In the genomic region with DNA sequence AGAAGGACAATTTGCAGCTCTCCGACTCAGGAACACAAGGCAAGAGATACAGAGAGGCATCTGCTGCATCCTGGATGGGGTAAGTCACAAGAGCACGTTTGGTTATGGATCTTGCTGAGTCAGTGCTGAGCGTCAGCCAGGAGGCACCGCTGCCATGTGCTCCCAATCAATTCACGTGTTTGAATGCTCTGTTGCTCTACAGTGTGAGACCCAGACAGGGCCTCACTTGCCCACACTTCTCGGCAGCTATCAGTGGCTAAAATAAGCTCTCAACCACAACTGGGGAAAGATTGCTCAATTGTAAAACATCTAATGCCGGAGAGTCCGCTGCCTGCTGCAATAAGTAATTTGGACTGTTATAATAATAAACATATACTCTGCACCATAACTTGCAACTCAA, we compare ENCODE assay signal across 10 mouse cellular contexts. TPM values are rescaled to one million over a fixed set of nuclear protein-coding genes. Genes with fewer than 3 reads are reported as not detected.
DNase-seq lines count a peak whose midpoint lies in the region; ATAC-seq and TF ChIP-seq lines count a peak whose summit lies in the region.
"Had no signal": no experiment of that assay in that cellular context is flagged by ENCODE, and none has a peak within 500 bp of the region (broad histone marks: within the 10 kb centered on the region; RNA-seq: fewer than 3 reads in every experiment).

No protein-coding gene starts in this region.

- TF ChIP-seq CTCF in bone marrow macrophage, adult 2 months (IDR thresholded peaks at IDR 0.05; ENCODE audit: low read depth, low read length) = no peak

- peak; percentile 28 to 64 for DNase-seq in heart, adult 9 months (ENCODE audit: low spot score in 2 of 2)
- DNase-seq in liver, embryonic 13.5 days = peak; percentile 1
- no peak for DNase-seq in frontal cortex, postnatal 36 days (ENCODE audit: low spot score in 2 of 2)

- H3K27me3 ChIP-seq in kidney, embryonic 16.5 days (ENCODE audit: insufficient read depth, low read length) = no peaks in the 10 kb centered on the region
- no peaks in the 10 kb centered on the region for H3K27me3 ChIP-seq in kidney, embryonic 15.5 days
- H3K27me3 ChIP-seq in liver, embryonic 13.5 days = no peaks in the 10 kb centered on the region
- no peaks in the 10 kb centered on the region for H3K27me3 ChIP-seq in intestine, embryonic 15.5 days (replicated peaks)
- H3K27me3 ChIP-seq: liver, embryonic 15.5 days had no signal

- H3K9ac ChIP-seq in kidney, embryonic 16.5 days (replicated peaks; ENCODE audit: low read length) = no peak overlapping the region
- no peak overlapping the region for H3K9ac ChIP-seq in kidney, embryonic 15.5 days
- no peak overlapping the region for H3K9ac ChIP-seq in liver, embryonic 13.5 days
- H3K9ac ChIP-seq in intestine, embryonic 15.5 days = no peak overlapping the region
- H3K9ac ChIP-seq: liver, embryonic 15.5 days had no signal

- 30% methylated on average over 8 of the region's 8 CpGs for WGBS in kidney, embryonic 16.5 days
- WGBS in kidney, embryonic 15.5 days = 28% methylated on average over 8 of the region's 8 CpGs
- 7% methylated on average over 8 of the region's 8 CpGs for WGBS in liver, embryonic 13.5 days (ENCODE audit: insufficient replicate concordance)
- WGBS in intestine, embryonic 15.5 days = 29% methylated on average over 8 of the region's 8 CpGs

- H3K9me3 ChIP-seq in kidney, embryonic 16.5 days (ENCODE audit: low read length) = no peaks in the 10 kb centered on the region
- H3K9me3 ChIP-seq in kidney, embryonic 15.5 days (replicated peaks) = no peaks in the 10 kb centered on the region
- H3K9me3 ChIP-seq in liver, embryonic 13.5 days (replicated peaks) = no peaks in the 10 kb centered on the region
- H3K9me3 ChIP-seq in intestine, embryonic 15.5 days = no peaks in the 10 kb centered on the region
- H3K9me3 ChIP-seq: liver, embryonic 15.5 days had no signal

- H3K4me3 ChIP-seq in kidney, embryonic 16.5 days (ENCODE audit: low read length) = no peak overlapping the region
- H3K4me3 ChIP-seq in kidney, embryonic 15.5 days (replicated peaks) = no peak overlapping the region
- no peak overlapping the region for H3K4me3 ChIP-seq in bone marrow macrophage, adult 2 months (ENCODE audit: insufficient read depth, low read length)
- H3K4me3 ChIP-seq in liver, embryonic 13.5 days (replicated peaks) = no peak overlapping the region
- no peak overlapping the region for H3K4me3 ChIP-seq in intestine, embryonic 15.5 days (replicated peaks)
- H3K4me3 ChIP-seq: liver, embryonic 15.5 days had no signal

- H3K4me1 ChIP-seq in kidney, embryonic 16.5 days (ENCODE audit: insufficient read depth, low read length) = peaks cover 9% of the 10 kb centered on the region
- peaks cover 6% of the 10 kb centered on the region for H3K4me1 ChIP-seq in kidney, embryonic 15.5 days
- H3K4me1 ChIP-seq in bone marrow macrophage, adult 2 months (ENCODE audit: control insufficient read depth, insufficient read depth, low read length) = peaks cover 25% of the 10 kb centered on the region
- no peaks in the 10 kb centered on the region for H3K4me1 ChIP-seq in liver, embryonic 13.5 days (replicated peaks)
- no peaks in the 10 kb centered on the region for H3K4me1 ChIP-seq in intestine, embryonic 15.5 days (replicated peaks)
- H3K4me1 ChIP-seq: liver, embryonic 15.5 days had no signal

- ATAC-seq in kidney, embryonic 16.5 days (ENCODE audit: low FRiP score, low TSS enrichment) = peak; percentile 49; the same call in 1 of the 2 replicates
- no peak for ATAC-seq in kidney, embryonic 15.5 days (replicated peaks; ENCODE audit: low FRiP score)
- 0 out of 2 replicates have a peak, but pooled peaks have one; percentile 39 for ATAC-seq in liver, embryonic 13.5 days (ENCODE audit: low read depth)
- no peak for ATAC-seq in intestine, embryonic 15.5 days
- ATAC-seq in erythroid progenitor cell, adult 5-6 weeks (replicated peaks; ENCODE audit: low FRiP score, poor library complexity, severe bottlenecking) = no peak

- no peaks in the 10 kb centered on the region for H3K36me3 ChIP-seq in kidney, embryonic 16.5 days (ENCODE audit: insufficient read depth, low read length)
- no peaks in the 10 kb centered on the region for H3K36me3 ChIP-seq in kidney, embryonic 15.5 days
- H3K36me3 ChIP-seq in liver, embryonic 13.5 days = no peaks in the 10 kb centered on the region
- no peaks in the 10 kb centered on the region for H3K36me3 ChIP-seq in intestine, embryonic 15.5 days
- H3K36me3 ChIP-seq: liver, embryonic 15.5 days had no signal

- H3K27ac ChIP-seq in kidney, embryonic 16.5 days (ENCODE audit: low read length) = no peak overlapping the region
- H3K27ac ChIP-seq in kidney, embryonic 15.5 days = no peak overlapping the region
- H3K27ac ChIP-seq in bone marrow macrophage, adult 2 months (ENCODE audit: insufficient read depth, low read depth, low read length) = peak overlapping the region; percentile 9; the same call in 1 of the 2 replicates
- H3K27ac ChIP-seq in liver, embryonic 13.5 days = no peak overlapping the region
- no peak overlapping the region for H3K27ac ChIP-seq in intestine, embryonic 15.5 days
- H3K27ac ChIP-seq: kidney, postnatal 0 days; liver, embryonic 15.5 days had no signal

- no peak overlapping the region for H3K4me2 ChIP-seq in kidney, embryonic 16.5 days (replicated peaks; ENCODE audit: low read depth, low read length)
- H3K4me2 ChIP-seq in kidney, embryonic 15.5 days = no peak overlapping the region
- H3K4me2 ChIP-seq in liver, embryonic 13.5 days = no peak overlapping the region
- no peak overlapping the region for H3K4me2 ChIP-seq in intestine, embryonic 15.5 days (replicated peaks)
- H3K4me2 ChIP-seq: liver, embryonic 15.5 days had no signal

- TF ChIP-seq POLR2A in bone marrow macrophage, adult 2 months (IDR thresholded peaks at IDR 0.05; ENCODE audit: borderline replicate concordance, low read depth, low read length) = no peak

RNA-seq across cellular contexts. Expression of a gene that starts 41.5 kb away (rescaled TPM):
- polyA plus RNA-seq in kidney, embryonic 16.5 days (2015; fragmentation: Nextera tagmentation; extraction: Ambion mirVana) = 1.4 and 1.5 TPM in 2 replicates
- 0.93 and 2.2 TPM in 2 replicates for polyA plus RNA-seq in kidney, embryonic 15.5 days (2015; fragmentation: Nextera tagmentation; extraction: Ambion mirVana)
- polyA plus RNA-seq in bone marrow macrophage, adult 2 months (2012; ENCODE audit: insufficient read depth, insufficient read length, missing spikeins) = 3.4 and 3.8 TPM in 2 replicates
- polyA plus RNA-seq in liver, embryonic 13.5 days (2015; fragmentation: Nextera tagmentation; extraction: Ambion mirVana) = 0.24 and 0.31 TPM in 2 replicates
- polyA plus RNA-seq in intestine, embryonic 15.5 days (2015; fragmentation: Nextera tagmentation; extraction: Ambion mirVana) = 2.2 and 2.4 TPM in 2 replicates
- not detected in 2 replicates for total RNA-seq in erythroid progenitor cell, adult 5-6 weeks (2015; ENCODE audit: low replicate concordance)
- total RNA-seq in erythroid progenitor cell, adult 5-6 weeks (2017; ENCODE audit: low replicate concordance) = not detected in 2 replicates

Comparison
In these comparisons a context has a peak if more than half of its experiments do, and no peak if none do; other contexts are left out.
1. ATAC-seq: peak in kidney, embryonic 16.5 days (single experiment) and liver, embryonic 13.5 days (single experiment); none in kidney, embryonic 15.5 days (single experiment), intestine, embryonic 15.5 days (single experiment) and erythroid progenitor cell, adult 5-6 weeks (single experiment).
2. DNase-seq: peak in heart, adult 9 months (2 of 2) and liver, embryonic 13.5 days (single experiment); none in frontal cortex, postnatal 36 days (0 of 2).